Mouse (Mus musculus): ENCODE measurements around the gene Spen. TPM values are rescaled to one million over a fixed set of nuclear protein-coding genes. Genes with fewer than 3 reads are reported as not detected.

Spen gene
- polyA plus RNA-seq, 1 experiment from 2014 or later = 19.1 TPM

GRCm38 (mm10) chr4:141420192-141420829 is 118.1 kb downstream of the Spen start, which contains the start of gene Hspb7:
Gene Hspb7 (plus strand): TSS chr4:141420779.
- H3K27me3 ChIP-seq (replicated peaks; ENCODE audit: control insufficient read depth, insufficient read depth, low read length) = no peaks in the 10 kb centered on the region
- no peak within 1 kb of the TSS for H3K4me2 ChIP-seq (ENCODE audit: low read length)
- H3K4me3 ChIP-seq (replicated peaks; ENCODE audit: low read length) = no peak within 1 kb of the TSS
- no peaks in the 10 kb centered on the region for H3K9me3 ChIP-seq (ENCODE audit: control insufficient read depth, low read length)
- 67% methylated on average over 9 of the region's 9 CpGs for WGBS
- no peak for ATAC-seq
- H3K4me1 ChIP-seq (replicated peaks; ENCODE audit: control insufficient read depth, insufficient read depth, low read length) = peaks cover 2% of the 10 kb centered on the region
- H3K27ac ChIP-seq (ENCODE audit: low read length) = no peak within 1 kb of the TSS
- no peak within 1 kb of the TSS for H3K9ac ChIP-seq (replicated peaks; ENCODE audit: low read depth, low read length)
- H3K36me3 ChIP-seq (ENCODE audit: control insufficient read depth, insufficient read depth) = no peaks in the 10 kb centered on the region

- ATAC-seq = no peak
- Histone ChIP-seq H3K27ac (ENCODE audit: low read length) (no peak overlapping the region), H3K4me1 (replicated peaks; ENCODE audit: control insufficient read depth, insufficient read depth, low read length) (no peaks in the 10 kb centered on the region), H3K4me3 (replicated peaks; ENCODE audit: low read length) (no peak overlapping the region), H3K9ac (replicated peaks; ENCODE audit: low read depth, low read length) (no peak overlapping the region), H3K36me3 (ENCODE audit: control insufficient read depth, insufficient read depth) (no peaks in the 10 kb centered on the region), H3K4me2 (ENCODE audit: low read length) (no peak overlapping the region), H3K27me3 (replicated peaks; ENCODE audit: control insufficient read depth, insufficient read depth, low read length) (no peaks in the 10 kb centered on the region), H3K9me3 (ENCODE audit: control insufficient read depth, low read length) (no peaks in the 10 kb centered on the region)
- WGBS = 77% methylated on average over 27 of the region's 27 CpGs
Observed at GRCm38 (mm10) chr4:141419398-141420191, 118.8 kb downstream of the Spen start.

Other genes starting within 250 kb of the Spen start
- gene Epha2, start 237.4 kb downstream of the Spen start, polyA plus RNA-seq (2015; fragmentation: Nextera tagmentation; extraction: Ambion mirVana) = 0.92 and 1.5 TPM in 2 replicates
- gene Fam131c, start 170.4 kb downstream of the Spen start, polyA plus RNA-seq (2015; fragmentation: Nextera tagmentation; extraction: Ambion mirVana) = 11.6 and 19.8 TPM in 2 replicates
- not detected in 2 replicates for gene Clcnka, start 139.9 kb downstream of the Spen start, polyA plus RNA-seq (2015; fragmentation: Nextera tagmentation; extraction: Ambion mirVana)
- 0.10 TPM in 1 of 2 replicates, not detected in the other for gene Clcnkb, start 122.6 kb downstream of the Spen start, polyA plus RNA-seq (2015; fragmentation: Nextera tagmentation; extraction: Ambion mirVana)
- gene Hspb7, start 117.8 kb downstream of the Spen start, polyA plus RNA-seq (2015; fragmentation: Nextera tagmentation; extraction: Ambion mirVana) = not detected in 2 replicates
- not detected in 2 replicates for gene Srarp, start 102.5 kb downstream of the Spen start, polyA plus RNA-seq (2015; fragmentation: Nextera tagmentation; extraction: Ambion mirVana)
- 62.0 and 64.2 TPM in 2 replicates for gene Zbtb17, start 93.9 kb downstream of the Spen start, polyA plus RNA-seq (2015; fragmentation: Nextera tagmentation; extraction: Ambion mirVana)
- 18.8 and 27.8 TPM in 2 replicates for gene Fblim1, start 67.5 kb upstream of the Spen start, polyA plus RNA-seq (2015; fragmentation: Nextera tagmentation; extraction: Ambion mirVana)
- gene Tmem82, start 80.0 kb upstream of the Spen start, polyA plus RNA-seq (2015; fragmentation: Nextera tagmentation; extraction: Ambion mirVana) = 0.13 and 0.19 TPM in 2 replicates
- gene Slc25a34, start 85.2 kb upstream of the Spen start, polyA plus RNA-seq (2015; fragmentation: Nextera tagmentation; extraction: Ambion mirVana) = 0.08 TPM in 1 of 2 replicates, not detected in the other
- 5.0 and 7.0 TPM in 2 replicates for gene Plekhm2, start 126.3 kb upstream of the Spen start, polyA plus RNA-seq (2015; fragmentation: Nextera tagmentation; extraction: Ambion mirVana)
- 0.99 and 1.4 TPM in 2 replicates for gene Rsc1a1, start 147.0 kb upstream of the Spen start, polyA plus RNA-seq (2015; fragmentation: Nextera tagmentation; extraction: Ambion mirVana)
- 13.1 and 14.3 TPM in 2 replicates for gene Ddi2, start 184.8 kb upstream of the Spen start, polyA plus RNA-seq (2015; fragmentation: Nextera tagmentation; extraction: Ambion mirVana)
- gene Agmat, start 208.1 kb upstream of the Spen start, polyA plus RNA-seq (2015; fragmentation: Nextera tagmentation; extraction: Ambion mirVana) = not detected in 2 replicates

Data from forebrain, embryonic 16.5 days (tissue).